Mouse (Mus musculus) olfactory bulb, adult 2 months (tissue): Measurements from ENCODE around the gene Atp13a1.

Experiments used
- CTCF ChIP-seq: fragments of 200-500 bp; IDR thresholded peaks from 2 replicates; pipeline ENCODE4 v1.5.1; 2012; ENCODE audit warnings: low read depth, mild to moderate bottlenecking, low read length, moderate library complexity; ENCODE audit not compliant: insufficient read depth
- POLR2A ChIP-seq: fragments of 200-500 bp; IDR thresholded peaks from 2 replicates; pipeline ENCODE4 v1.6.1; 2012; ENCODE audit warnings: mild to moderate bottlenecking, low read depth, low read length, moderate library complexity; ENCODE audit not compliant: insufficient read depth

DNA sequence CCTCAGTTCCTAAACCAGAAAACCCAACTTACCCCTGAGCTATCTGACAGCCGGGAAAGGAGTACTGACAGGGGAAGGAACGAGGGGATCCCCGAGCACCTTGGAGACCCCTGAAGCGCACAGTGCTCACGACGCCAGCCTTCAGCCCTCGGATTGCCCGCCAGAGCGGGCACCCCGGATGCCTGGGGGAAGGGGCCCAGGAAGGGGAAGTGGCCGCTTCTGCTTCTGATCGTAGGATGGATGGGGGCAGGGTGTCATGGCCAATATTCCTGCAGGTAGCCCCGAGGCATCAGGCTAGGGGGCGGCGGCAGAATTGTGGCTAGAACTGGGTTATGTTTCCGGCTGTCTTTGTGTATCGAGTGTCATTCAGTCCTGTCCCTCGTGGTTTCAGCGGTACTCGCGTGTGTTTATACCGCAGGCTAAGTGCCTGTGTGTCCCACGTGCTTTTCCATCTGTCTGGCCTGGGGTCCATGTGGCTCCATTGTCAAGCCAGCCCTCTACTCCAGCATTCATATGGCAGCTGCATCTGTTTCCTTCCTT lies 18.0 kb downstream of the Atp13a1 start:
- TF ChIP-seq POLR2A (no peak), CTCF (no peak)
